8 mouse cellular contexts compared by ENCODE assay signal in genomic region chr8:94974467-94975165, GRCm38 (mm10). TPM values are rescaled to one million over a fixed set of nuclear protein-coding genes. Genes with fewer than 3 reads are reported as not detected.
DNase-seq lines count a peak whose midpoint lies in the region; ATAC-seq lines count a peak whose summit lies in the region.

Gene Adgrg1, plus strand, starts transcription at chr8:94974751.

- H3K27me3 ChIP-seq in heart, embryonic 11.5 days (ENCODE audit: control insufficient read depth, insufficient read depth, low read length), result peaks cover 14% of the 10 kb centered on the region
- no peaks in the 10 kb centered on the region; the same call in 1 of the 2 replicates for H3K27me3 ChIP-seq in embryonic facial prominence, embryonic 14.5 days (replicated peaks; ENCODE audit: control insufficient read depth, insufficient read depth, low read length)
- H3K27me3 ChIP-seq in hindbrain, embryonic 13.5 days, result peaks cover 9% of the 10 kb centered on the region
- H3K27me3 ChIP-seq in midbrain, embryonic 13.5 days, result peaks cover 7% of the 10 kb centered on the region; the same call in 1 of the 2 replicates

- WGBS in heart, embryonic 11.5 days (ENCODE audit: insufficient replicate concordance), result 37% methylated on average over 7 of the region's 7 CpGs
- 45% methylated on average over 7 of the region's 7 CpGs for WGBS in embryonic facial prominence, embryonic 14.5 days
- whole genome bisulfite sequencing in hindbrain, embryonic 13.5 days, result 56% methylated on average over 7 of the region's 7 CpGs
- WGBS in midbrain, embryonic 13.5 days, result 57% methylated on average over 7 of the region's 7 CpGs

- intact Hi-C loops in left cerebral cortex, postnatal 10 days (cut with DNase I), result no loop called here

- H3K9ac ChIP-seq in heart, embryonic 11.5 days (ENCODE audit: low read depth, low read length), result no peak within 1 kb of the TSS
- no peak within 1 kb of the TSS for H3K9ac ChIP-seq in embryonic facial prominence, embryonic 14.5 days (ENCODE audit: low read depth, low read length)
- no peak within 1 kb of the TSS for H3K9ac ChIP-seq in hindbrain, embryonic 13.5 days
- no peak within 1 kb of the TSS for H3K9ac ChIP-seq in midbrain, embryonic 13.5 days (replicated peaks)

- H3K27ac ChIP-seq in heart, embryonic 11.5 days (ENCODE audit: low read depth, low read length), result no peak within 1 kb of the TSS
- no peak within 1 kb of the TSS for H3K27ac ChIP-seq in embryonic facial prominence, embryonic 14.5 days (replicated peaks; ENCODE audit: low read depth, low read length)
- H3K27ac ChIP-seq in hindbrain, embryonic 13.5 days, result no peak within 1 kb of the TSS
- no peak within 1 kb of the TSS for H3K27ac ChIP-seq in midbrain, embryonic 13.5 days

- H3K4me3 ChIP-seq in heart, embryonic 11.5 days (ENCODE audit: low read depth, low read length), result no peak within 1 kb of the TSS
- H3K4me3 ChIP-seq in embryonic facial prominence, embryonic 14.5 days (ENCODE audit: low read depth, low read length), result no peak within 1 kb of the TSS
- no peak within 1 kb of the TSS for H3K4me3 ChIP-seq in hindbrain, embryonic 13.5 days
- H3K4me3 ChIP-seq in midbrain, embryonic 13.5 days (replicated peaks), result no peak within 1 kb of the TSS

- H3K4me2 ChIP-seq in heart, embryonic 11.5 days, result no peak within 1 kb of the TSS
- H3K4me2 ChIP-seq in embryonic facial prominence, embryonic 14.5 days (ENCODE audit: low read depth, low read length), result no peak within 1 kb of the TSS
- H3K4me2 ChIP-seq in hindbrain, embryonic 13.5 days, result no peak within 1 kb of the TSS
- H3K4me2 ChIP-seq in midbrain, embryonic 13.5 days (replicated peaks), result no peak within 1 kb of the TSS

- peaks cover 11% of the 10 kb centered on the region for H3K4me1 ChIP-seq in heart, embryonic 11.5 days (ENCODE audit: control insufficient read depth, insufficient read depth, low read length)
- peaks cover 7% of the 10 kb centered on the region; the same call in 1 of the 2 replicates for H3K4me1 ChIP-seq in embryonic facial prominence, embryonic 14.5 days (ENCODE audit: control insufficient read depth, insufficient read depth, low read length)
- H3K4me1 ChIP-seq in hindbrain, embryonic 13.5 days (replicated peaks), result peaks cover 29% of the 10 kb centered on the region
- peaks cover 24% of the 10 kb centered on the region for H3K4me1 ChIP-seq in midbrain, embryonic 13.5 days (replicated peaks)

- H3K36me3 ChIP-seq in heart, embryonic 11.5 days (ENCODE audit: control insufficient read depth, insufficient read depth, low read length), result no peaks in the 10 kb centered on the region
- H3K36me3 ChIP-seq in embryonic facial prominence, embryonic 14.5 days (ENCODE audit: control insufficient read depth, insufficient read depth, low read length), result no peaks in the 10 kb centered on the region
- H3K36me3 ChIP-seq in hindbrain, embryonic 13.5 days, result no peaks in the 10 kb centered on the region
- no peaks in the 10 kb centered on the region for H3K36me3 ChIP-seq in midbrain, embryonic 13.5 days

- no peak for ATAC-seq in heart, embryonic 11.5 days (replicated peaks; ENCODE audit: insufficient number of reproducible peaks, low FRiP score, low TSS enrichment)
- no peak for ATAC-seq in embryonic facial prominence, embryonic 14.5 days (ENCODE audit: low read depth)
- no peak for ATAC-seq in hindbrain, embryonic 13.5 days (ENCODE audit: low FRiP score)
- no peak for ATAC-seq in midbrain, embryonic 13.5 days

- H3K9me3 ChIP-seq in heart, embryonic 11.5 days (replicated peaks; ENCODE audit: control insufficient read depth, low read length), result no peaks in the 10 kb centered on the region
- H3K9me3 ChIP-seq in embryonic facial prominence, embryonic 14.5 days (ENCODE audit: control insufficient read depth, low read length), result no peaks in the 10 kb centered on the region
- no peaks in the 10 kb centered on the region for H3K9me3 ChIP-seq in hindbrain, embryonic 13.5 days
- H3K9me3 ChIP-seq in midbrain, embryonic 13.5 days, result no peaks in the 10 kb centered on the region

- no peak for DNase-seq in heart, adult 8-10 months (ENCODE audit: low spot score)
- no peak for DNase-seq in embryonic facial prominence, embryonic 14.5 days (ENCODE audit: low spot score)
- no peak for DNase-seq in left cerebral cortex, postnatal 10 days (ENCODE audit: extremely low spot score in 1 of 2, low spot score in 2 of 2)
- no peak for DNase-seq in right cerebral cortex, postnatal 14 days
- DNase-seq in cerebellum, postnatal 14 days, result no peak

RNA-seq across cellular contexts. Expression of gene Adgrg1, which starts in this region (rescaled TPM):
- 10 to 100 TPM; 41.3 to 63.6 (median 51.8) TPM for total RNA-seq in heart, adult 8-10 months (2022)
- 6.4 and 7.5 TPM in 2 replicates for polyA plus RNA-seq in heart, embryonic 11.5 days (2014; fragmentation: Nextera tagmentation; extraction: Ambion mirVana)
- polyA plus RNA-seq in embryonic facial prominence, embryonic 14.5 days (2014; fragmentation: Nextera tagmentation; extraction: Ambion mirVana), result 16.3 and 18.8 TPM in 2 replicates
- 158 and 162 TPM in 2 replicates for polyA plus RNA-seq in hindbrain, embryonic 13.5 days (2015; fragmentation: Nextera tagmentation; extraction: Ambion mirVana)
- total RNA-seq in left cerebral cortex, postnatal 10 days (2021), result 100 to 1,000 TPM; 122 to 128 TPM
- polyA plus RNA-seq in midbrain, embryonic 13.5 days (2015; fragmentation: Nextera tagmentation; extraction: Ambion mirVana), result 189 and 212 TPM in 2 replicates
